Mouse (Mus musculus): Measurements from ENCODE around the gene Apol8.

Apol8 gene

DNA sequence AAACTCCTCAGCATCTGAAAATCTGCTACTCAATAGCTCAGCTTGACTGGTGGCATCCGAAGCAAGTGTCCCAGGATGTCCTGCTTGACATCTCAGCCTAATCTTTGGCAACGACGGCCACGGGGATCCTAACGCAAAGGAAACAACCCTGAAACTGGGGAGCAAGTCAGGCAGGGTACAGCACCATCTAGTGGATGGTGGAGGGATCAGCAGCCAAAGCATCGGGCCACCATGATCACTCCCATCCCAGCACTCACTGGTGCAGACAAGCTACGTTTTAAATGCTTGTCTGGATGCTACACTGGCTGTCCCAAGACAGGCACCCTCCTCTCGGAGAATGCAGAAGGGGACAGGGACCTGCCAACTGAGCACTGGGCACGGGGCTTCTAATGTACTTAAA, at the start of gene Apol8:
Gene Apol8, minus strand, starts transcription at position 156 of the 400 bp plus-strand sequence.
- DNase-seq: peak; percentile 59

DNA sequence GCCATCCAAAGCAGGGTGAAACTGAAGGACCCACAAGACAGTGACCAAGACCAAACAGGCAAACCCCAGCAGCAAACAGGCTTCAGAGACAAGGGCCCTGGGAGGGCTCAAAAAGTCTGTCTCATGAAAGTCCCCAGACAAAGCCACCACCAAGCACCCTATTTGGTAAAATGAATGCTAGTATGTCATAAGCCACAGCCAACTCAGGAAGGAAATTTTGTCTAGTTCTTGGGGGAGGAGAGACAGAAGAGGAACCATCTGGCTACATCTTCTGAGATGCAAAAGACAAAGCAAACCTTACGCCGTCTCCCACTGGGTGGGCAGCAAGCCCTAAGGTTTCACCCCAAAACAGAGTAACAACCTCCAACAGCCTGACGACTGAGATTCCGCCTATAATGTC, 48.9 kb upstream of the Apol8 start:
- no peak for DNase-seq

DNA sequence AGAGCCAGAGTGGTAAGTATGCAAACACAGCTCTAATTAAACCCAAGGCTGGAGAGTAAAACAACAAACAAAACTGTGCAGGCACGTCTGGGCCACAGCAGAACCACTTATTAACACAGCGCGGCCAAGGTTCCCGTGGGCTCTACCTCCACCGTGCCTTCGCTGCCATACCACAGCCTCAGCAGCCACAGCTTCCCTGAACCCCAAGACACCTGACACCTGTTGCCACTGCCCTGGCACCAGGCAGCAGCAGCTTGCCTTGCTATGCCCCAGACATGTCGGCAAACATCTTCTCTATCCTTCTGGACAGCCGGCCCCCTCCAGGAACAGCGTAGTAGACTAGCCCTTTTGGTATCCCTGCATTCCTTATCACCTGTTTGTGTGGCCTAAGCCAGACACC, 48.1 kb upstream of the Apol8 start:
- DNase-seq: no peak

DNA sequence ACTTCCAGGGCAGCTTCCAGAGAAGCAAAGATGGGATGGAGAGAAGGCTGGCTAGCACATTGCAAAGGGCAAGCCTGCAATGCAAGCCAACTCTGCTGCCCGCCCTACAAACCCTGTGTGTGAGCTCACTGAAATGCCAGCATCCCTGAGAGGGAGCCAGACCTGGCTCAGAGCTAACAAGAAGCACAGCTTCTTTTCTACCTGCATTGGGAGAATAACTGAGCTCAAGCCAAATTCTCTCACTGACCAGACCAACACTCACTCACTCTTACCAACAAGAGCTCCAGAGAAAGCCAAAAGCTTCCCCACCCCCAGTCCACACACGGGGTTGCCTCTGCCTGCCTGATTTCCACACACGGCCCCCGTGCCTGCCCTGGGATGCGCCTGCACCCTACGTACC, 47.7 kb upstream of the Apol8 start:
- DNase-seq: no peak

DNA sequence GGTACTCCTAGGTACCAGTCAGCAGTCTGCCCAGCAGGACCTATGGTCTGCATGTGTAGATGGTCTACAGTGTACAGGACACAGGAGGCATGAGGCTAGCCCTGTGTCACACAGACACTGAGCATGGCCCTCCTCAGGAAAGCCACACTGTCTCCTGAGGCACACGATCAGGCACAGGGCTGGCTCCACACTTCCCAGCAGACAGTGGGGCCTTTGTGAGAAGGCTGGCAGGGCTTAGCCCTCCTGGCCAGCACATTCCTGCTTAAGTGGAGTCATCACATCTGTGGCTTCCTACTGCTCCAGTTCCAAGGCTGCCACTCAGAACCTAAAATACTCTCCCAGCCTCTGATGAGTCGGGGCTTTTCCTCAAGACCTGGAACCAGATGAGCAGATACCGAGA, 46.9 kb upstream of the Apol8 start:
- DNase-seq: no peak

DNA sequence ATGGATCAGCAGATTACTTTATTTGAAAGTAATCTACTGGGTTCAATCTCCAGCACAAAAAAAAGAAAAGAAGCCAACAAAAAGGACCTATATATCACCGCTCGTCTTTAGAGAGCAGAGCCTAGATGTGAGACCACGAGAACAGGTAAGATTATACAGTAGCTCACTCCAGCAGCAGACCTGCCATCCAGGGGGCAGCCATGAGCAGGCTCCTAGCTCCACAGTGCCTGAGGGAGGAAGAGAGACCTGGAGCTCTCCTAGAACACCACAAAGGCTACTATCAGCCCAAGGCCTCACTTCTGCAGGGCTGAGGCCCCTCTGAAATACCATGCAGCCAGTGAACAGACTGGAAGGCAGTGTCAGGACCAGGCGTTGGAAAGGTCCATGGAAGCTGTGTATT, 46.2 kb upstream of the Apol8 start:
- DNase-seq: no peak

DNA sequence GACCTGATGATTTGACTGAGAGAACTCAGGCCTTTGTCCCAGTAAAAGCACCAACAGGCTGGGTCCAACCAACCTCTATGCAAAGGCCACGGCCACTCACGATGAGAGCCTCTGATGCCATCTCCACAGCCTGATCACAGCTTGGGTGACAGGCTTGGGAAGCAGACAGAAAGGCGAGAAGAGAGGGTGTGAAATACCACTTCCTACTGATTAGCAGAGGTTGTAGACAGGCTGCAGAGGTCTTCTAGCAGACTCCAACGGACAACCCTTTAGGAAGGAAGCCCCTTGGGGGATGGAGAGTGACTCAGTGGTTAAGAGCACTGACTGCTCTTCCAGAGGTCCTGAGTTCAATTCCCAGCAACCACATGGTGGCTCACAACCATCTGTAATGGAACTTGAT, 44.4 kb upstream of the Apol8 start:
- DNase-seq: no peak

DNA sequence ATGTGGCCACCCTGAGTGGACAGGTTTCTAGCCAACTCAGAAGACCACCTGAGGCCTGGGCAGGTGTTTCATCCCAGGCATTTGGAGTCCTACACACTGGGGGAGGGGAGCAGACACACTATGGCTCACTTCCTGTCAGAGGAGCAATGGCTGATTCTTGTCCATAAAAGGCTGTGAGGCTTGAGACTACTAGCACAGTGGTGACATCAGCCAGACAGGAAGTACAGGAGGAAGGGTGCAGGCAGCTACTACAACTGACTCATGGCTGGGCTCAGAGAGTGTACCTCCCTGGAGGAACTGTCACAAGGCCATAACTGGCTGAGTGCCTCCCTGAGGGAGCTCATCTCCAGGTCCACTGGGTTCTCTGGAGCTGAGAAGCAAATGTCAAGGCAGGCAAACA, 43.7 kb upstream of the Apol8 start:
- no peak for DNase-seq

DNA sequence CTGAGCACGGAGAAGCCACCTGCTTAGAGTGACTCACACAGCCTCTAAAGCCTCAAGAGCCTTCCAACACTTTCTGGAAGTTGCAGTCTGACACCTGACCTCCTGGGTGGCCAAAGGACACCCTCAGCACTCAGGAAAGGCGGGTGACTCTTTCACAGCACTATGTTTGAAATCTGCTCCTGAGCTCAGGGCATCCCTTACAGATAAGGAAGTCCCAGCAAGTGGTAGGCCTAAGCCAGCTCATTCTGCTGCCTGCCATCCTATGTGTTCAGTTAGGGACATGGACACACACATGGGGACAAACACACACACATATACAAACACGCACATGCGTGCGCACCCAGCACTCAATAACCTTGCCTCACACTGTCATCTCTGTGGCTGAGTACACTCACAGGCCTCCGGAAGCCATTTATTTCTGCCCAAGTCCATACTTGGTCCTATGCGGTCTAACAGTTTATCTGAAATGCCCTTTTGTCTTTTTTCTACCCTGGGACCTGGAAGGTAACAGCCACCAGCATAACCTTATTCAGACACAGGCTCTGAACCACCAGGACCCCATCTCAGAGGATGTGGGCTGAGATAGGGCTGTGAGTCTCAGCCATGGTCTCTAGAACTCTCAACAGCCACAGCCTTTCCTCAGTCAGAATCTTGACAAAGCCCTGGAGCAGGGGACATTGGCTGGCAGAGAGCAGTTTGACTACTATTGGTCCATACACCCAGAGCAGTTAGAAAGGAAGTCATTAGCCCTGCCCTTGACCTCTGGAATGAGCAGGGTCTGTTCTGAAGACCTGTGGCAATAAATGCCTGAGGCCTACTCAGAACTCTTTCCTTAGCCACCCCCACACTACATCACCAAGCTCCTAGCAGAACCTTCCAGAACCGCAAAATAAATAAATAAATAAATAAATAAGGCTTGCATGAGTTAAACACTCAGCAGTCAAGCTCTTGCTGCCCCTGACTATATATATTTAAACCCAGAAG, 43.0 kb upstream of the Apol8 start:
- DNase-seq: no peak

DNA sequence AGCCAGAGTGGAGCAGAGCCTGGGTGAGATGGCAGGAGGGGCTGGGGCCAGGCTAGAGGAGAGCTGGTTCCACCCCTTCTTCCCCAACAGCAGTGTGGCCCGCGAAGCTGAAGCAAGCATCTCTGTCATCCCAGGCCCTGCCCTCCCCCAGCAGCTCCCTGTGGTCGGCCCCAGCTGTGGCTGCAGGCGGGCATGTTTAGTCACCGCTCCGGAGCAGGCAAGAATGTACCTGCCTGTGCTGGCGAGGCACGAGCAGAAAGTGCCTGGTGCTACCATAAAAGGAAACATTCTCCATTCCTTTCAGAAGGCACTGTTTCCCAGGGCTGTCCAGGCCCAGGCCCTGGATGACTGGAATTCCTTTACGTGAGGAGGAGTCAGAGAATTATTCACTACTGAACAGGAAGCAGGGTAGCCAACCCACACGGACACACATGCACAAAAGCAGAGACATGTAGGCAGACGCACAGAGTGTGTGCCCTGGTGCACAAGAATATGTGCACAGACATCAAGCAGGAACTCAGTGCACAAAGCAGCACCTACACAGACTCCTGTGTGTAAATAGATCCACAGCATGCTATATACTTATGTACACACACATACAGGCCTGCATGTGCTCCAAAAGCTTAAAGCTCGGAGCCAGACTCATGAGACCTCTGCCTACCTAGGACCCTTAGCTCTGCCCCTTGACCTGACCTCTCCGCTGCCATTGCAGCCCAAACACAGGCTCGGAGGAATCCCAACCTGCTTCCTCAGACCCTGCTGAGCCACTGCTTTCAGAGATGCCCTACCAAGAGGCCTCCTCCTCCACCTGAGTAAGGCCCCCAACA, 42.1 kb upstream of the Apol8 start:
- DNase-seq: no peak

DNA sequence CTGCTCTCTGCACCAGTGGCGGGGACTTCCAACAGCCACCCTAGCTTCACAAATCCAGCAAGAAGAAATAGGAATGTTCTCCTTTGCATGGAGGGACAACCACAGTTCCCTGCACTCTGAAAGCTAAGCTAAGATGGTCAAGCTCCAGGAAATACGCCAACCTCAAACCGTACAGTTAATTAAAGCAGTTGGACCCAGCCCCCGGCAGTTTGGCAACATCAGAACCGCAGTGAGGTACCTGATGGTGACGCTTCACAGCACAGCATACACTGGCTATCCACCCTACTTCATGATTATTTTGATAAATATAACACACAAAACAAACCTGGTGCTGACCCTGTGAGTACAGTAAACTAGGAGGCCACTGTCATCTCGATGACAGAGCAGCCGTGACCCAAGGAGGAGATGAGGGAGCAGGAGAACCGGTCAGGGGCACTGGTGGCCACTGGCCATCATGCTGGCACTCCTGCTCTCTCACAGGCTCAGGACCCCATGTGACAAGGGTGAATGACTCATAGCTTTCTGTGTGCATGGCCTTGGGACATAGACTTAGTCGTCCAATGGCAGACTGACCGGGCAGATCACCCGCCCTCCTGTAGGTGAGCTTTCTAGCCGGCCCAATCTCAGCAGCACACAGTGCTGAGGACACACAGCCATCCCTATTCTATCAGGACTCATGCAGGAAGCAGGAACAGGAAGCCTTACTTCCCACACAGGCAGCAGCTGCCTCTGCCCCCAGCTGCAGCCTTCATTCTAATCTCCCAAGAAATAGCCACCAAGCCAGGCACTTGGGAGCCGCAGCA, 41.0 kb upstream of the Apol8 start:
- DNase-seq: no peak

DNA sequence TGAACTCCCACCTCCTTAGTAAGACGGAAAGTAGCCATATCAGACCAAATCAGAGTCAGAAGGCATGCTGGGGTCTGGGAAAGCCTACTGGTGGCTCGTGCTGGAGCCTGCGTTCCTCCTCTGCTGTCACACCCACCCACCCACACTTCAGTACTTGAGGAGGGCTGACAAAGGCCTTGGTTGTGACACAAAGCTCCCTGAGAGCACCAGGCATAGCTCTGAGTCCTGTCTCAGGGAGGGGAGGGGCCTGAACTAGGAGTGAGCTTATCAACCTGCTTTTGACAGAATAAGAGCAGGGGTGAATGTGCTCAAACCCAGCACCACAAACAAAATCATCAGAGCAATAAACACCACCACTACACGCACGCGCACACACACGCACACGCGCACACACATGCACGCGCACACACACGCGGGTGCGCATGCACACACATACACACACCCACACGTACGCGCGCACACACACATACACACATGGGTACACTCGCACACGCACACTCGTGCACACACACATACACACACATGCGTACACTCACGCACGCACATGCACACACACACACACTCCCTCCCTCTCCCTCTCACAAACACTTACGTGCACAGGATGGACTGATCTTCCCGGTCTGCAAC, 39.7 kb upstream of the Apol8 start:
- no peak for DNase-seq

DNA sequence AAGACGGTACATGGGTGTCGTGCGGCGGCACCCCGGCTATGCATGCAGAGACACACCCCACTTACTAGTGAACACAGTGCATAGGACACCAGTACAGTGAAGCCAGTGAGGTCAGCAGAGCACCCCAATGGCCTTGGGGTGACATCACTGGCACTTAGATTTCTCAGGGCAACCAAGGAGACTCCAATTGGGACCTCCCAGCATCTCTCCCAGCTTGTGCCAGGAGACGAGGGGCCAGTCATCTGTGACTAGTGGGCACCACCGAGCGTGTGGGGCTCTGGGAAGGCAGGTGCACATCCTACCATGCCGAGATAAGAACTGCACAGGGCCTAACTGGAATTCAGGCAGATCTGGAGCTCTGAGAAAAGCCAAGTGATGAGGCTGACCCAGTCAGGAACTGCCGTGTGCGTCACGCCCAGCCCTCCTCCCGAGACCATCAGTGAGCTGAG, 38.1 kb upstream of the Apol8 start:
- DNase-seq: no peak

DNA sequence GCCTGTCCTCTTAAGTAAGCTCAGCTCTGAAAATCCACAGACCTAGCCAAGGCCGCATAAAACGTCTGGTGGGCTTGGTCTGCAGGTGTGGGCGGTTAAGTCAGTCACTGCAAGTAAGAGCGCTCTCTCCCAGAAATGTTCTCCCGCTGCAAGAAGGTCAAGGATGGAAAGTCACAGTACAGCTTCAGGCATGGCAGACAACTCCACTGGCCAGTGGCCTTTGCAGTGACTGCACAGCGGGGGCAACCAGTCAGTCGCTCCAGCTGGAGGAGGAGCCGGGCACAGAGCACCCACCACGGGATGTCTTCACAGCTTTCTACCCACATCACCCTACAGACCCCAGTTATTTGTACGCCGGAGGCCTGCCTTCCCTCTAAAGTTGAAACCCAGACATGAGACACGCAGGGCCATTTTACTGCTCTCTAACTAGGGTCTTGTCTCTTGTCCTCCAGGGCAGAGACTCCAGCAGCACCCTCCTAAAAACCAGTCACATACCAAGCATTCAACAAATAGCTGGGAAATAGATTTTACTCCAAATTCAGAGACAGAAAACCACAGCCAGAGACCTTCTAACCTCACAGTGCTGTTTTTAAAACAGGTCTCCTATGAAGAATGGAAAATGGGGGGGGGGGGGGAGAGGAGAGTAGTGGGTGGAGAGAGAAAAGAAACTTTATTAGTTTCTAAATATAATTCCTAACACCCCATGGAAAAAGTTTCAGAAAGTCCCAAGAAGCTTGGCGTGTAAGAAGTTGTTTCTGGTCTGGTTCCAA, 37.5 kb upstream of the Apol8 start:
- no peak for DNase-seq

DNA sequence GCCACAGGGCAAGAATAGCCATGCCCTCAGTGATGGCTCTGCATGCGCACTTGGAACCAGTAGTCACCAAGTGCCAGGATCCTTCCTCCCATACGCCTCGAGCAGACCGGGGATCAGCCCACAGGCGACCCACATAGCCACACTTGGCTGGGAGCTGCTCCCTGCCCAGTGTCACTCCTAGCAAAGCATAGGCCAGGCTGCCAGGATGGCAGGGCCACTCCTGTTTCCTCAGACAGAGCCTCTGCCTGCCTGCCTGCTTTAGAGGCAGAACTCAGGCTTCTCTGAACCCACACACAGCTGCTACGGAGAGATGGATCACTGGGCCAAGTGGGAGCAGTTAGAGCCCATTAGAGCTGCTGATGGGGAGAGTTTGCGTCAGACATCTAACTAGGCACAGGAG, 36.8 kb upstream of the Apol8 start:
- no peak for DNase-seq

DNA sequence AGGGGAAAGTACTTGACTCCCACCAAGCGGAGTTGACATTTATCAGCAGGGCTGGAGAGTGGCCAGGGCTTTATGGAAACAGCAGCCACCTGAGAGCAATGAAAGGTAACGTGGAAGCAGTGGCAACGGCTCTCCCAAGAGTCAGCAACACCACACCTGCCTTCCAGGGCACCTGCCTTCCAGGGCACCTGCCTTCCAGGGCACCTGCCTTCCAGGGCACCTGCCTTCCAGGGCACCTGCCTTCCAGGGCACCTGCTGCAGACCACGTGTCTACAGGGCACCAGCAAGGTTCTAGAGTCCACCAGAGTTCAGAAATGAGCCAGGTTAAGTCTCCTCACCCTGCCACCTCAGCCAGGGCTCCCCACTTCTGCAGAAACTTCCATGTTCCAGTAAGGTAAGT, 36.3 kb upstream of the Apol8 start:
- DNase-seq: no peak

DNA sequence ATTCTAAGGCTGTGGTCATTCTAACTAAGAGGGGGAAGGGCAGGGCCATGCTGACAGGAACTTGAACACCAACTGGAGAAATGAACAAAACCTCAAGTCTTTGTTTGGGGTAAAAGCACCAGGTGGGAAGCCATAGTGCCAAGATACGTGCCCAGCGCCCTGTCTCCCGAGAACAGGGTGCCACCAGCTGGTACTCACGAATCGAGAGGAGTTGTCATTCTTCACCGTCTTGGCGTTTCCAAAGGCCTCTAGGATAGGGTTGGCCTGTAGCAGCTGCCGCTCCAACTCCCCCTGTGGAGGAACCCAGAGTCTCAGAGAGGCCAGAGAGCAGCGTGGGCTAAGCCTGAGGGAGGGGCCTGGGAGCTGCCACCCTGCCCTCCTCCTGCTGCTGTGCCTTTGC, 35.3 kb upstream of the Apol8 start:
- DNase-seq: no peak

DNA sequence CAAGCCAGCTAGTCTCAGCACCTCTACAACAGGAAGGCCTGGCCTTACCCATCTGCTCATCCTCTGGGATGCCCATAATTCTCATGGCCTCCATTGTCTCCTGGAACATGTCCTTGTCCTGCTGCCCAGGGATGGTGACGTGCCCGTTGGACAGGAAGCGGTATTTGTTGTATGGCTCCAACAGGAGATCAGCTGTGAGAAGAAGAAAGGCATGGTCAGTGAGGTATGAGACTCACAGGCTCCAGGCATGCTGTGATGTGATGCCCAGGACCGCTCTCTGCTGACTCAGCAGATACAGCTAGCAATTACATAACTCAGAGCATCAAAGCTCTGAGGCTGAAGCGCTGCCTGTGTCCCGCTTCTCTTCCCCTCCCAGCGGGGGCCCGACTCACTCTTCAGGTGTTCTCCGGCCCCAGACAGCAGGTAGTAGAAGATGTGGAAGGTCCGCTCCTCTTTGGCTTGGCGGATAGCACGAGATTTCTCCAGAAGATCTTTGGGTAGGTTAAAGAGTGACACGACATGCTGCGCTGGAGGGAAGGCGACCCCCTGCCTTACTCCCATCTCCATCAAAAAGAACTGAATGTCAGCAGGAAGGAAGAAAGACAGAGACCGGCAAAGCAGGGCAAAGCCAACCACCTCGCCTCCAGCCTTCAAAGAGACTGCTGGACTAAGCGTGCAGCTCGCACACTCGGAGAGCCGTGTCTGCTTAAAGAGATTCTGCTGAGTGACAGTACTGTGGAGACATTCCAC, 34.0 kb upstream of the Apol8 start:
- DNase-seq: no peak

DNA sequence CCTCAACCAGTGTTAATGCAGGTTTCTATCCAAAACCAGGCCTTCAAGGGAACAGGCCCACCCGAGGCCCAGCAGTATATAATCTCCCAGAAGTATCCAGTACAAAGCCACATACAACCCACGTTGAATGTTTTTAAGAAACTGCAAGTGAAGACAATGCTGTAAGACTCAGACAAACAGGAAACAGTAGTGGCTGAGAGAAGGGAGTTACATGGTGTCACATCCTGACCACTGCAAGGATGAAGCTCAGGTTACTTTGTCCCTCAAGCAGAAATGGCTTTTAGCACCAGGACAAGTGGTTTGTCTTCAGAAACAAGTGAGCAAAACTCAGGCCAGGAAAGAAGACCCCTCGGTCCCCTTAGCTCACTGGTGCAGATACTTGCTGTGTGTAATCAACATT, 32.4 kb upstream of the Apol8 start:
- DNase-seq: no peak

DNA sequence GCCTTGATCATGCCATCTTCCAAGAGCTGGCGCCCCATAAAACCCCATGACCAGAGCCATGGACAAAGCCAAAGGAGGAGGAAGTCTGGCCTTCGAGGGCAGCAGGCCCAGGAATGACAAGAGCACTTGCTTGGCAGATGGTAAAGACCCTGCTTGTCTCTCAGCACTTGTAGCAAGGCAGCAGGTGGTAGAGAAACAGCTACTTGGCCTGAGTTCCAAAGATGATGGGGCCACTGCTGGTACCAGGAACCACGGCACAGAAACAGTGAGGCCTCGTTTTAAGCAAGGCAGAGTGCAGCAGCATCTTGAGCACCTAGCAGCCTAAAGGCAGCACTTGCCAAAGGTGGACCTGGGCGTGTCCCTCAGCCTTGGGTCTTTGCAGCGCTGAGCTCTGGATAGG, 31.6 kb upstream of the Apol8 start:
- peak; percentile 64 for DNase-seq

DNA sequence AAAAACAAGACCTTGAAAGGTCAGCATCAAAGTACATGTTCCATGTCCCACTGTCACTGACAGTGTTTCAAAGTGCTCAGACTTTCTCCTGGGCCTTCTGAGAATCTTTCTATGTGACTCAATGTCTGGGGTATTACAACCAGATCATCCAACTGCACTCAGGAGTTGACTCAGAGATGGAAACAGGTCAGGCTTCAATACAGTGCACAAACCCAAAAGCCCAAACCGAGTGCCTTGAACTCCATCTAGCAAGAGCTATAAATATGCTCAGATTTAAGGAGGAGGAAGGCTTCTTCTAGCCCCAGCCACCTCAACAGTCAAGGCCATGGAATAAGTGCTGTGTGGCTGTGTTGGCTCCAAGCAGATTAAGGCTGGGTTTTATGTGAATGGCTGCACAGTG, 29.0 kb upstream of the Apol8 start:
- no peak for DNase-seq

Measured in cerebellum, adult 8-10 months (tissue).